Mouse (Mus musculus) MEL (cell line): ENCODE measurements around the gene Zc3h10. TPM values are rescaled to one million over a fixed set of nuclear protein-coding genes. Genes with fewer than 3 reads are reported as not detected.
A peak's percentile ranks its signal among the peaks of the same experiment; 100 is the strongest.

Experiments used
- DNase-seq: peaks from one replicate; pipeline ENCODE4 v3.0.0; 2011; ENCODE audit warnings: low read depth, low spot score
- H3K27ac ChIP-seq: 2 replicates; pipeline ENCODE4 v1.5.1; 2012; ENCODE audit warnings: low read depth, mild to moderate bottlenecking, control low read depth, low read length, moderate library complexity; ENCODE audit not compliant: control insufficient read depth
- H3K27me3 ChIP-seq, 2 experiments: fragments of 150-350 bp in 1 of 2; sonication (generic) in 1 of 2; 2 replicates each; pipeline ENCODE4 v1.6.1; 2012; ENCODE audit warnings: low read length in 2 of 2, mild to moderate bottlenecking in 2 of 2, improper control_type of control experiment in 1 of 2, moderate library complexity in 1 of 2; ENCODE audit not compliant: insufficient read depth in 2 of 2, control insufficient read depth in 1 of 2
- H3K36me3 ChIP-seq, 2 experiments: 2 replicates each; pipeline ENCODE4 v1.6.1; 2012 to 2014; ENCODE audit warnings: low read length in 2 of 2, improper control_type of control experiment in 1 of 2, inconsistent platforms in 1 of 2, mild to moderate bottlenecking in 1 of 2; ENCODE audit not compliant: insufficient read depth in 2 of 2, control insufficient read depth in 1 of 2
- H3K4me1 ChIP-seq, 2 experiments: fragments of 150-350 bp in 1 of 2; sonication (generic) in 1 of 2; 2 replicates each; pipeline ENCODE4 v1.6.1; 2012; ENCODE audit warnings: low read length in 2 of 2, improper control_type of control experiment in 1 of 2, mild to moderate bottlenecking in 1 of 2; ENCODE audit not compliant: insufficient read depth in 2 of 2, control insufficient read depth in 1 of 2
- H3K4me3 ChIP-seq, 2 experiments: fragments of 150-350 bp in 1 of 2; sonication (generic) in 1 of 2; 2 replicates each; pipeline ENCODE4 v1.5.1; 2012; ENCODE audit warnings: low read depth in 2 of 2, low read length in 2 of 2, mild to moderate bottlenecking in 2 of 2, moderate library complexity in 2 of 2, control low read depth in 1 of 2, improper control_type of control experiment in 1 of 2; ENCODE audit not compliant: control insufficient read depth in 1 of 2, insufficient read depth in 1 of 2
- H3K79me2 ChIP-seq: 2 replicates; pipeline ENCODE4 v1.6.1; 2012; ENCODE audit warnings: mild to moderate bottlenecking, low read length, moderate library complexity; ENCODE audit not compliant: control insufficient read depth, poor library complexity, insufficient read depth
- H3K9ac ChIP-seq: 2 replicates; pipeline ENCODE4 v1.6.1; 2012; ENCODE audit warnings: low read depth, mild to moderate bottlenecking, control low read depth, low read length, moderate library complexity; ENCODE audit not compliant: control insufficient read depth, poor library complexity, severe bottlenecking
- H3K9me3 ChIP-seq: fragments of 150-350 bp; sonication (generic); replicated peaks from 2 replicates; pipeline ENCODE4 v1.6.1; 2012; ENCODE audit warnings: mild to moderate bottlenecking, low read length, improper control_type of control experiment, moderate library complexity; ENCODE audit not compliant: insufficient read depth
- BHLHE40 ChIP-seq: IDR thresholded peaks from 2 replicates; pipeline ENCODE4 v1.6.1; 2012; ENCODE audit warnings: low read depth, mild to moderate bottlenecking, inconsistent platforms, low read length, improper control_type of control experiment, borderline replicate concordance
- CTCF ChIP-seq, 3 experiments: IDR thresholded peaks in 2 of 3; conservative IDR thresholded peaks in 1 of 3; 2 replicates each; pipeline ENCODE4 v1.5.1; 2011 to 2012; ENCODE audit warnings: low read length in 3 of 3, low read depth in 2 of 3, mild to moderate bottlenecking in 2 of 3, improper control_type of control experiment in 1 of 3, inconsistent platforms in 1 of 3, mixed read lengths in 1 of 3, moderate library complexity in 1 of 3; ENCODE audit not compliant: control insufficient read depth in 1 of 3, insufficient read depth in 1 of 3, poor library complexity in 1 of 3, severe bottlenecking in 1 of 3
- E2F4 ChIP-seq: IDR thresholded peaks from 2 replicates; pipeline ENCODE4 v1.6.1; 2011; ENCODE audit warnings: low read depth, low read length, improper control_type of control experiment, borderline replicate concordance
- ELF1 ChIP-seq: IDR thresholded peaks from 2 replicates; pipeline ENCODE4 v1.6.1; 2014; ENCODE audit warnings: low read depth, mild to moderate bottlenecking, inconsistent platforms, low read length, improper control_type of control experiment, moderate library complexity
- HCFC1 ChIP-seq: IDR thresholded peaks from 2 replicates; pipeline ENCODE4 v1.6.1; 2012; ENCODE audit warnings: low read depth, mild to moderate bottlenecking, inconsistent platforms, low read length, improper control_type of control experiment, moderate library complexity
- KAT2A ChIP-seq: conservative IDR thresholded peaks from 2 replicates; pipeline ENCODE4 v1.6.1; 2012; ENCODE audit warnings: low read depth, low read length, improper control_type of control experiment, inconsistent platforms
- MAFK ChIP-seq: IDR thresholded peaks from 2 replicates; pipeline ENCODE4 v1.6.1; 2011; ENCODE audit warnings: low read depth, mild to moderate bottlenecking, low read length, improper control_type of control experiment, borderline replicate concordance
- MAX ChIP-seq: IDR thresholded peaks from 2 replicates; pipeline ENCODE4 v1.6.1; 2011; ENCODE audit warnings: low read length, improper control_type of control experiment
- MAZ ChIP-seq: IDR thresholded peaks from 2 replicates; pipeline ENCODE4 v1.6.1; 2012; ENCODE audit warnings: low read depth, mild to moderate bottlenecking, inconsistent platforms, low read length, improper control_type of control experiment
- MXI1 ChIP-seq: IDR thresholded peaks from 2 replicates; pipeline ENCODE4 v1.6.1; 2011; ENCODE audit warnings: mild to moderate bottlenecking, low read depth, low read length, improper control_type of control experiment
- MYC ChIP-seq: IDR thresholded peaks from 2 replicates; pipeline ENCODE4 v1.6.1; 2011; ENCODE audit warnings: low read depth, mild to moderate bottlenecking, low read length, improper control_type of control experiment, moderate library complexity
- NELFE ChIP-seq: IDR thresholded peaks from 2 replicates; pipeline ENCODE4 v1.6.1; 2011; ENCODE audit warnings: low read depth, low read length, improper control_type of control experiment
- NRF1 ChIP-seq: IDR thresholded peaks from 2 replicates; pipeline ENCODE4 v1.6.1; 2014; ENCODE audit warnings: low read depth, mild to moderate bottlenecking, inconsistent platforms, low read length, improper control_type of control experiment, moderate library complexity; ENCODE audit not compliant: poor library complexity, insufficient read depth, severe bottlenecking
- POLR2A ChIP-seq, 2 experiments: IDR thresholded peaks; 2 replicates each; pipeline ENCODE4 v1.6.1; 2011 to 2012; ENCODE audit warnings: low read length in 2 of 2, mild to moderate bottlenecking in 2 of 2, control low read depth in 1 of 2, improper control_type of control experiment in 1 of 2, low read depth in 1 of 2, moderate library complexity in 1 of 2; ENCODE audit not compliant: control insufficient read depth in 1 of 2, insufficient read depth in 1 of 2, poor library complexity in 1 of 2
- POLR2AphosphoS2 ChIP-seq: IDR thresholded peaks from 2 replicates; pipeline ENCODE4 v1.6.1; 2011; ENCODE audit warnings: low read length, improper control_type of control experiment
- SIN3A ChIP-seq: IDR thresholded peaks from 2 replicates; pipeline ENCODE4 v1.6.1; 2012; ENCODE audit warnings: low read length, improper control_type of control experiment, inconsistent platforms
- TAL1 ChIP-seq: IDR thresholded peaks from 2 replicates; pipeline ENCODE4 v1.6.1; 2012; ENCODE audit warnings: mild to moderate bottlenecking, inconsistent platforms, low read length, moderate library complexity, mixed read lengths
- TBP ChIP-seq: IDR thresholded peaks from 2 replicates; pipeline ENCODE4 v1.8.0; 2011; ENCODE audit warnings: low read depth, low read length, improper control_type of control experiment
- TCF12 ChIP-seq: IDR thresholded peaks from 2 replicates; pipeline ENCODE4 v1.6.1; 2014; ENCODE audit warnings: low read depth, mild to moderate bottlenecking, inconsistent platforms, low read length, improper control_type of control experiment, moderate library complexity
- USF2 ChIP-seq, 2 experiments: IDR thresholded peaks; 2 replicates each; pipeline ENCODE4 v1.6.1; 2011 to 2012; ENCODE audit warnings: improper control_type of control experiment in 2 of 2, low read length in 2 of 2, borderline replicate concordance in 1 of 2, inconsistent platforms in 1 of 2, low read depth in 1 of 2, mild to moderate bottlenecking in 1 of 2; ENCODE audit not compliant: insufficient read depth in 1 of 2
- ZMIZ1 ChIP-seq: IDR thresholded peaks from 2 replicates; pipeline ENCODE4 v1.6.1; 2012; ENCODE audit warnings: low read depth, mild to moderate bottlenecking, inconsistent platforms, low read length, improper control_type of control experiment, moderate library complexity
- polyA plus RNA-seq, 2 experiments: library from polyadenylated mRNA; stranded (reverse) in 1 of 2; unstranded in 1 of 2; fragments of >175 nt in 1 of 2; fragments of >200 nt in 1 of 2; gene quantifications; 2 replicates each; pipeline versions ENCODE4 v1.2.1 to v1.2.4; 2012; ENCODE audit warnings: low replicate concordance in 2 of 2, low read depth in 1 of 2; ENCODE audit not compliant: insufficient read length in 2 of 2, insufficient read depth in 1 of 2, missing spikeins in 1 of 2
- total RNA-seq: library from RNA; depleted of rRNA; stranded (reverse); fragments of 300-350 nt; gene quantifications from 2 replicates; pipeline ENCODE4 v1.2.3, GENCODE M21; 2012

Zc3h10 gene
- total and polyA plus RNA-seq, 3 experiments, result 14.6 to 17.3 TPM; not detected in 1

GRCm38 (mm10) chr10:128575063-128575462 is 27.5 kb upstream of the Zc3h10 start (continued):
- TF ChIP-seq MYC (0 out of 2 replicates have a peak, but pooled peaks have one; percentile 60), TAL1 (no peak)

GRCm38 (mm10) chr10:128565788-128566531 is 18.4 kb upstream of the Zc3h10 start, which contains the start of gene Pa2g4:
TSS of gene Pa2g4 (minus strand) at chr10:128565987.
- TF ChIP-seq MAZ (0 out of 2 replicates have a peak, but pooled peaks have one; percentile 8), TBP (peak; percentile 69; the same call in 1 of the 2 replicates), SIN3A (peak; percentile 94), CTCF (IDR thresholded peaks at IDR 0.05 in 2 of 3, conservative IDR thresholded peaks at IDR 0.05 in 1 of 3; ENCODE audit: control insufficient read depth in 1 of 3, insufficient read depth in 1 of 3, low read depth in 2 of 3, low read length in 3 of 3, poor library complexity in 1 of 3, severe bottlenecking in 1 of 3) (no peak), ZMIZ1 (peak; percentile 75), POLR2AphosphoS2 (peak; percentile 62), MXI1 (peak; percentile 97), E2F4 (peak; percentile 66; the same call in 1 of the 2 replicates), BHLHE40 (0 out of 2 replicates have a peak, but pooled peaks have one; percentile 52), ELF1 (peak; percentile 85), NRF1 (peak; percentile 81), USF2 (IDR thresholded peaks at IDR 0.05; ENCODE audit: borderline replicate concordance in 1 of 2, insufficient read depth in 1 of 2, low read depth in 1 of 2, low read length in 2 of 2) (no peak), MAFK (no peak), MYC (peak; percentile 82), NELFE (peak; percentile 70), MAX (peak; percentile 85), TAL1 (no peak), TCF12 (peak; percentile 54), KAT2A (peak; percentile 94), POLR2A (IDR thresholded peaks at IDR 0.05; ENCODE audit: control insufficient read depth in 1 of 2, insufficient read depth in 1 of 2, low read depth in 1 of 2, low read length in 2 of 2, poor library complexity in 1 of 2) (peak; percentile 73; a peak in 2 of 4 replicates), HCFC1 (peak; percentile 98)
- H3K79me2 ChIP-seq, result peaks cover 42% of the 10 kb centered on the region
- no peaks in the 10 kb centered on the region for H3K9me3 ChIP-seq
- H3K36me3 ChIP-seq, result peaks cover 21 to 24% of the 10 kb centered on the region in 2 experiments
- peaks cover 0 to 11% of the 10 kb centered on the region in 2 experiments; a peak in 3 of 4 replicates for H3K4me1 ChIP-seq
- DNase-seq, result peak; percentile 99
- H3K4me3 ChIP-seq, result peak within 1 kb of the TSS; percentile 72 to 92
- H3K9ac ChIP-seq, result peak within 1 kb of the TSS; percentile 94
- peak within 1 kb of the TSS; percentile 79 for H3K27ac ChIP-seq
- H3K27me3 ChIP-seq, result no peaks in the 10 kb centered on the region
